Mouse (Mus musculus) heart, embryonic 13.5 days (tissue): Measurements from ENCODE around the gene Stag1. TPM values are rescaled to one million over a fixed set of nuclear protein-coding genes. Genes with fewer than 3 reads are reported as not detected.

Source experiments
- ATAC-seq: fragments of 200-750 bp; cut with Nextera tagmentation; 2 replicates; pipeline ENCODE4 v1.8.0; 2017; ENCODE audit warnings: moderate TSS enrichment; ENCODE audit not compliant: insufficient number of reproducible peaks, low FRiP score, low TSS enrichment; ENCODE audit errors: extremely low read depth
- H3K27ac ChIP-seq: fragments of 300-500 bp; sonication (generic); replicated peaks from 2 replicates; pipeline ENCODE4 v1.5.1; 2015; ENCODE audit warnings: moderate library complexity, mild to moderate bottlenecking, inconsistent platforms
- H3K27me3 ChIP-seq: fragments of 300-500 bp; sonication (generic); replicated peaks from 2 replicates; pipeline ENCODE4 v1.6.1; 2015; ENCODE audit warnings: mild to moderate bottlenecking, inconsistent platforms
- H3K36me3 ChIP-seq: fragments of 300-500 bp; sonication (generic); 2 replicates; pipeline ENCODE4 v1.6.1; 2015; ENCODE audit warnings: mild to moderate bottlenecking, inconsistent platforms
- H3K4me1 ChIP-seq: fragments of 300-500 bp; sonication (generic); 2 replicates; pipeline ENCODE4 v1.6.1; 2015; ENCODE audit warnings: inconsistent platforms
- H3K4me2 ChIP-seq: fragments of 300-500 bp; sonication (generic); 2 replicates; pipeline ENCODE4 v1.6.1; 2015; ENCODE audit warnings: inconsistent platforms, mild to moderate bottlenecking, moderate library complexity
- H3K4me3 ChIP-seq: fragments of 300-500 bp; sonication (generic); 2 replicates; pipeline ENCODE4 v1.5.1; 2015; ENCODE audit warnings: moderate library complexity, mild to moderate bottlenecking, inconsistent platforms
- H3K9ac ChIP-seq: fragments of 300-500 bp; sonication (generic); 2 replicates; pipeline ENCODE4 v1.6.1; 2015; ENCODE audit warnings: inconsistent platforms, mild to moderate bottlenecking, moderate library complexity
- H3K9me3 ChIP-seq: fragments of 300-500 bp; sonication (generic); 2 replicates; pipeline ENCODE4 v1.6.1; 2016; ENCODE audit warnings: inconsistent platforms
- WGBS: fragments of 180-500 bp; shearing (Covaris S2); methylation state at CpG from one replicate; pipeline ENCODE4 v1.1.7; 2015; ENCODE audit warnings: mixed read lengths; 5-methylcytosine and 5-hydroxymethylcytosine counted together
- polyA plus RNA-seq: library from polyadenylated mRNA; unstranded; fragments of >200 nt; fragmentation: Nextera tagmentation; extraction: Ambion mirVana; gene quantifications from 2 replicates; pipeline ENCODE4 v1.2.1, GENCODE M21; 2015

Gene Stag1
- polyA plus RNA-seq, 1 experiment from 2014 or later, result 25.7 TPM

GRCm38 (mm10) chr9:100979260-100979659, 381.7 kb downstream of the Stag1 start:
- Histone ChIP-seq H3K27ac (no peak overlapping the region), H3K4me2 (no peak overlapping the region), H3K9ac (no peak overlapping the region), H3K36me3 (peaks cover 34% of the 10 kb centered on the region), H3K9me3 (peaks cover 13% of the 10 kb centered on the region), H3K27me3 (no peaks in the 10 kb centered on the region), H3K4me3 (no peak overlapping the region), H3K4me1 (peaks cover 7% of the 10 kb centered on the region)
- ATAC-seq, result no peak
- 63% methylated on average over 5 of the region's 5 CpGs for WGBS

- peaks cover 48% of the 10 kb centered on the region for H3K36me3 ChIP-seq
- 76% methylated on average over 7 of the region's 7 CpGs for WGBS
- no peak overlapping the region for H3K4me2 ChIP-seq
- H3K4me1 ChIP-seq, result peaks cover 7% of the 10 kb centered on the region
- H3K9me3 ChIP-seq, result no peaks in the 10 kb centered on the region
- no peak overlapping the region for H3K4me3 ChIP-seq
- H3K9ac ChIP-seq, result no peak overlapping the region
- H3K27me3 ChIP-seq, result no peaks in the 10 kb centered on the region
- no peak for ATAC-seq
- peak overlapping the region; percentile 45; the same call in 1 of the 2 replicates for H3K27ac ChIP-seq
These were observed 385.2 kb downstream of the Stag1 start for GRCm38 (mm10) chr9:100982786-100983185.

GRCm38 (mm10) chr9:100984381-100985310, 387.0 kb downstream of the Stag1 start:
- peaks cover 9% of the 10 kb centered on the region; the same call in 1 of the 2 replicates for H3K9me3 ChIP-seq
- ATAC-seq, result no peak
- peaks cover 59% of the 10 kb centered on the region for H3K36me3 ChIP-seq
- no peak overlapping the region for H3K4me2 ChIP-seq
- H3K27me3 ChIP-seq, result no peaks in the 10 kb centered on the region
- no peak overlapping the region for H3K4me3 ChIP-seq
- 90% methylated on average over 25 of the region's 25 CpGs for WGBS
- H3K27ac ChIP-seq, result no peak overlapping the region
- no peak overlapping the region for H3K9ac ChIP-seq
- peaks cover 7% of the 10 kb centered on the region for H3K4me1 ChIP-seq

GRCm38 (mm10) chr9:100987006-100987405, 389.4 kb downstream of the Stag1 start:
- WGBS, result 87% methylated on average over 5 of the region's 5 CpGs
- Histone ChIP-seq H3K4me1 (no peaks in the 10 kb centered on the region), H3K27ac (no peak overlapping the region), H3K4me3 (no peak overlapping the region), H3K9ac (no peak overlapping the region), H3K9me3 (peaks cover 10% of the 10 kb centered on the region; the same call in 1 of the 2 replicates), H3K27me3 (no peaks in the 10 kb centered on the region), H3K36me3 (peaks cover 69% of the 10 kb centered on the region), H3K4me2 (no peak overlapping the region)
- ATAC-seq, result no peak

- no peak for ATAC-seq
- Histone ChIP-seq H3K4me3 (no peak overlapping the region), H3K36me3 (peaks cover 68% of the 10 kb centered on the region), H3K27me3 (no peaks in the 10 kb centered on the region), H3K27ac (no peak overlapping the region), H3K9me3 (peaks cover 10% of the 10 kb centered on the region; the same call in 1 of the 2 replicates), H3K9ac (no peak overlapping the region), H3K4me1 (no peaks in the 10 kb centered on the region), H3K4me2 (no peak overlapping the region)
- WGBS, result 89% methylated on average over 3 of the region's 3 CpGs
These were observed 390.3 kb downstream of the Stag1 start for GRCm38 (mm10) chr9:100987850-100988249.

- Histone ChIP-seq H3K27me3 (no peaks in the 10 kb centered on the region), H3K4me3 (no peak overlapping the region), H3K4me2 (no peak overlapping the region), H3K27ac (no peak overlapping the region), H3K9ac (no peak overlapping the region), H3K36me3 (peaks cover 69% of the 10 kb centered on the region), H3K9me3 (peaks cover 10% of the 10 kb centered on the region; the same call in 1 of the 2 replicates), H3K4me1 (no peaks in the 10 kb centered on the region)
- no peak for ATAC-seq
- 85% methylated on average over 5 of the region's 5 CpGs for WGBS
These were observed 393.0 kb downstream of the Stag1 start for GRCm38 (mm10) chr9:100990609-100991008.

GRCm38 (mm10) chr9:100991321-100991720, 393.7 kb downstream of the Stag1 start:
- H3K27me3 ChIP-seq, result no peaks in the 10 kb centered on the region
- no peak overlapping the region for H3K4me2 ChIP-seq
- no peak for ATAC-seq
- H3K27ac ChIP-seq, result no peak overlapping the region
- peaks cover 10% of the 10 kb centered on the region; the same call in 1 of the 2 replicates for H3K9me3 ChIP-seq
- no peak overlapping the region for H3K4me3 ChIP-seq
- 95% methylated on average over 2 of the region's 2 CpGs for WGBS
- H3K36me3 ChIP-seq, result peaks cover 63% of the 10 kb centered on the region
- H3K4me1 ChIP-seq, result no peaks in the 10 kb centered on the region
- H3K9ac ChIP-seq, result no peak overlapping the region

GRCm38 (mm10) chr9:100992191-100992590, 394.6 kb downstream of the Stag1 start:
- WGBS, result 91% methylated on average over 2 of the region's 2 CpGs
- Histone ChIP-seq H3K27ac (no peak overlapping the region), H3K4me2 (no peak overlapping the region), H3K4me1 (no peaks in the 10 kb centered on the region), H3K4me3 (no peak overlapping the region), H3K9ac (no peak overlapping the region), H3K36me3 (peaks cover 62% of the 10 kb centered on the region), H3K9me3 (peaks cover 10% of the 10 kb centered on the region; the same call in 1 of the 2 replicates), H3K27me3 (no peaks in the 10 kb centered on the region)
- ATAC-seq, result no peak

GRCm38 (mm10) chr9:100993937-100994336, 396.3 kb downstream of the Stag1 start:
- H3K9ac ChIP-seq, result no peak overlapping the region
- no peaks in the 10 kb centered on the region for H3K27me3 ChIP-seq
- no peak overlapping the region for H3K4me2 ChIP-seq
- no peaks in the 10 kb centered on the region for H3K4me1 ChIP-seq
- peaks cover 67% of the 10 kb centered on the region for H3K36me3 ChIP-seq
- H3K9me3 ChIP-seq, result peaks cover 8% of the 10 kb centered on the region; the same call in 1 of the 2 replicates
- no peak overlapping the region for H3K27ac ChIP-seq
- ATAC-seq, result no peak
- H3K4me3 ChIP-seq, result no peak overlapping the region
- WGBS, result 91% methylated on average over 4 of the region's 4 CpGs

GRCm38 (mm10) chr9:100997138-100997537, 399.5 kb downstream of the Stag1 start:
- H3K36me3 ChIP-seq, result peaks cover 56% of the 10 kb centered on the region

GRCm38 (mm10) chr9:101002053-101002452, 404.5 kb downstream of the Stag1 start:
- Histone ChIP-seq H3K27me3 (no peaks in the 10 kb centered on the region), H3K4me1 (no peaks in the 10 kb centered on the region), H3K36me3 (peaks cover 37% of the 10 kb centered on the region), H3K9me3 (peaks cover 12% of the 10 kb centered on the region), H3K27ac (no peak overlapping the region), H3K9ac (no peak overlapping the region), H3K4me3 (no peak overlapping the region), H3K4me2 (no peak overlapping the region)
- WGBS, result 87% methylated on average over 4 of the region's 4 CpGs
- ATAC-seq, result no peak

More at GRCm38 (mm10) chr9:100997138-100997537, 399.5 kb downstream of the Stag1 start:
- H3K4me3 ChIP-seq, result no peak overlapping the region
- no peak overlapping the region for H3K4me2 ChIP-seq
- ATAC-seq, result no peak
- H3K4me1 ChIP-seq, result no peaks in the 10 kb centered on the region
- no peaks in the 10 kb centered on the region for H3K27me3 ChIP-seq
- H3K27ac ChIP-seq, result no peak overlapping the region
- H3K9ac ChIP-seq, result no peak overlapping the region
- H3K9me3 ChIP-seq, result peaks cover 2% of the 10 kb centered on the region
- 69% methylated on average over 2 of the region's 2 CpGs for WGBS
